Mouse (Mus musculus): ENCODE measurements around the gene Csta1. TPM values are rescaled to one million over a fixed set of nuclear protein-coding genes. Genes with fewer than 3 reads are reported as not detected.

Csta1 gene
- total RNA-seq, 2 experiments from 2014 or later, result not detected

DNA sequence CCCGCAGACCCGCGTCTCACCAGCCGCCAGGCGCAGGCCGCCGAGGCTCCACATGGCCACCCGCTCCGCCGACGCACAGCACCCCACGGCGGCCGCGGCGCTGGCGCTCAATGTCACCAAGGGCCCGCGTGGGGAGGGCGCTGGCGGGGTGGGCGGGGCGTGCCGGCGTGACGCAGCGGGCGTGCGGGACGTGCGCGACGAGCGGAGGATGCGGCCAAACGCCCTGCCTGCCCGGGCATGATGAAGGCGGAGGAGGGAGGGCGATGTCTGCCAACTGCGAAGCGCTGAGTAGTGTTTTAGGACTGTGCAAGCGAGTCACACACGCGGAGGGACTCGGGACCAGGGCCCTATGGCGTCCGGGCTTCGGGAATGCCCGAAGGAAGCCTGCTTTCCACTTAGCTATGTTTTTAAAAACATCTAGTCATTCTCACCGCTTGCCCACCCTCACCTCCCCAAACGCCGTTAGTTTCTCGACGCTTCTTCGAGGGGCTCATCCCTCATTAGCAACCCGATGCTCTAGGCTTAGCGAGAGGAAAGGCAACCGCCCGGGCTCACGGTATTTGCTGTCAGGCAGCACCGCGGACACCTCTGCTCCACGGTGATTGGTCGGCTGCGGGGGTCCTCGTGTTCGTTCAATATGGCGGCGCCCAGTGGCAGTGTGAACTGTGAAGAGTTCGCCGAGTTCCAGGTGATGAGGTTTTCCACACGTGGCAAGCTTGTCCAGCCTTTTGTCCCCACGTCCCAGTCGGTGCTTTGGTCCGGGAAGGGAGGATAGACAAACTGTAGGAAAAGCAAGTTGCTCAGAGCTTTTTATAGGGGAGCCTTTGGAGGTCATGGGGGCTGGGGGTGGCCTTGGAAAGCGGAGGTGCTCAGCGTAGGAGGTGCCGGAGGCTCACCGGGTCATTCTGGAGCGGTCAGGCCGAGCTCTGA lies 59.3 kb downstream of the Csta1 start, which contains the start of the genes Fam162a and Ccdc58:
Fam162a (minus strand) TSS at position 145 of the 930 bp plus-strand sequence.
Ccdc58 (plus strand) TSS at position 236 of the 930 bp plus-strand sequence.
- DNase-seq (ENCODE audit: low spot score in 2 of 2), result peak; percentile 90 to 94

DNA sequence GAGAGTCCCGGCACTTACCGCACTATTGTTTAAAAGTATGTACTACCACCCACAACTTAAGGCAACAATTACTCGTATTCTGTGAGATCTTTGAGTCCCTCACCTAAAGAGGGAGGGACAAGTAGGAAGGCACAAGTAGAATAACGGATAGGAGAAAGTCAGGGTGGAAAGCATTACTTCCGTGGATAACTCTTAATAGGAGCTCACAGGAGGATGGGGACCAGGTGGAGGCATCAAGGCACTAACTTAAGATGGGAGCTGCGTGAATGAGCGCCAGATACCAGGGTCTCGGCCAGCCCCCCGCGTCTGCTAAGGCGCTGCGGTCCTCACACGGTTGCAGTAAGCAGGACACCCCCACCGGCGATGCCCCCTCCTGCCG lies 60.0 kb downstream of the Csta1 start:
- DNase-seq (ENCODE audit: low spot score in 2 of 2), result no peak

Other genes with a start within 250 kb of the Csta1 start
- gene Parp9, start 192.8 kb downstream of the Csta1 start, total RNA-seq (2021), result 1 to 10 TPM; 2.3 to 3.4 TPM
- 1 to 10 TPM; 4.0 to 5.6 TPM for gene Dtx3l, start 192.1 kb downstream of the Csta1 start, total RNA-seq (2021)
- 100 to 1,000 TPM; 148 to 152 TPM for gene Kpna1, start 152.5 kb downstream of the Csta1 start, total RNA-seq (2021)
- gene Wdr5b, start 90.1 kb downstream of the Csta1 start, total RNA-seq (2021), result 1 to 10 TPM; 3.4 to 4.8 TPM
- 10 to 100 TPM; 59.5 to 62.8 TPM for gene Fam162a, start 59.6 kb downstream of the Csta1 start, total RNA-seq (2021)
- gene Ccdc58, start 59.6 kb downstream of the Csta1 start, total RNA-seq (2021), result 10 to 100 TPM; 13.6 to 15.8 TPM
- gene Stfa2l1, start 25.6 kb upstream of the Csta1 start, total RNA-seq (2021), result not detected
- not detected for gene Gm5483, start 53.0 kb upstream of the Csta1 start, total RNA-seq (2021)
- not detected for gene Gm5416, start 79.2 kb upstream of the Csta1 start, total RNA-seq (2021)
- not detected for gene 2010005H15Rik, start 90.2 kb upstream of the Csta1 start, total RNA-seq (2021)
- gene Stfa1, start 145.7 kb upstream of the Csta1 start, total RNA-seq (2021), result not detected
- gene BC117090, start 203.1 kb upstream of the Csta1 start, total RNA-seq (2021), result not detected
- gene BC100530, start 236.5 kb upstream of the Csta1 start, total RNA-seq (2021), result not detected